In genomic region chr2:174316661-174317060, GRCm38 (mm10) we compare ENCODE assay signal across 20 mouse cellular contexts. TPM values are rescaled to one million over a fixed set of nuclear protein-coding genes. Genes with fewer than 3 reads are reported as not detected.
"Had no signal": no experiment of that assay in that cellular context is flagged by ENCODE, and none has a peak within 500 bp of the region (broad histone marks: within the 10 kb centered on the region; RNA-seq: fewer than 3 reads in every experiment).

No protein-coding gene starts in this region.

- H3K4me3 ChIP-seq: midbrain, embryonic 10.5 days; midbrain, embryonic 12.5 days; myocyte; neural tube, embryonic 13.5 days; neural tube, embryonic 15.5 days had no signal

- H3K4me2 ChIP-seq: lung, embryonic 14.5 days; midbrain, embryonic 12.5 days; neural tube, embryonic 13.5 days; neural tube, embryonic 15.5 days had no signal

- H3K4me1 ChIP-seq: midbrain, embryonic 12.5 days; neural tube, embryonic 15.5 days had no signal

- H3K27ac ChIP-seq: liver, embryonic 14.5 days; midbrain, embryonic 10.5 days; midbrain, embryonic 12.5 days; neural tube, embryonic 15.5 days had no signal

- H3K9ac ChIP-seq: liver, embryonic 14.5 days; lung, embryonic 14.5 days; midbrain, embryonic 12.5 days; neural tube, embryonic 13.5 days; neural tube, embryonic 15.5 days had no signal

- DNase-seq: lung, adult 18-20 months; lung, embryonic 14.5 days; lung, postnatal 4 days; midbrain, embryonic 14.5 days; retina, postnatal 1 day; right cerebral cortex, adult 18-20 months; right cerebral cortex, postnatal 25 days; right cerebral cortex, postnatal 4 days; spleen, adult 18-20 months; thymus, adult 18-20 months; thymus, postnatal 14 days; thymus, postnatal 36 days had no signal

- H3K27me3 ChIP-seq: midbrain, embryonic 12.5 days; neural tube, embryonic 13.5 days; neural tube, embryonic 15.5 days had no signal

- H3K36me3 ChIP-seq: midbrain, embryonic 10.5 days; midbrain, embryonic 12.5 days; neural tube, embryonic 13.5 days; neural tube, embryonic 15.5 days had no signal

- ATAC-seq: midbrain, embryonic 16.5 days had no signal

- H3K9me3 ChIP-seq: midbrain, embryonic 10.5 days; midbrain, embryonic 12.5 days; neural tube, embryonic 13.5 days; neural tube, embryonic 15.5 days had no signal

RNA-seq across cellular contexts. Expression of gene Gm20721, which starts 29.9 kb away (rescaled TPM):
- polyA plus RNA-seq: small intestine, adult 2 months had no signal
